ENCODE assay signal across 8 mouse cellular contexts in genomic region chr14:87451645-87452443, GRCm38 (mm10). TPM values are rescaled to one million over a fixed set of nuclear protein-coding genes. Genes with fewer than 3 reads are reported as not detected.
A peak's percentile ranks its signal among the peaks of the same experiment; 100 is the strongest.
DNase-seq lines count a peak whose midpoint lies in the region; ATAC-seq lines count a peak whose summit lies in the region.

No protein-coding gene starts in this region.

- 0 out of 2 replicates have a peak, but pooled peaks cover 2% of the 10 kb centered on the region for H3K4me1 ChIP-seq in intestine, embryonic 16.5 days (ENCODE audit: control insufficient read depth, insufficient read depth, low read length)
- peaks cover 3% of the 10 kb centered on the region; the same call in 1 of the 2 replicates for H3K4me1 ChIP-seq in midbrain, embryonic 10.5 days

- no peaks in the 10 kb centered on the region for H3K36me3 ChIP-seq in intestine, embryonic 16.5 days (ENCODE audit: control insufficient read depth, insufficient read depth, low read length)
- H3K36me3 ChIP-seq in midbrain, embryonic 10.5 days, result peaks cover 14% of the 10 kb centered on the region

- no peaks in the 10 kb centered on the region for H3K27me3 ChIP-seq in intestine, embryonic 16.5 days (replicated peaks; ENCODE audit: control insufficient read depth, insufficient read depth, low read length)
- no peaks in the 10 kb centered on the region for H3K27me3 ChIP-seq in midbrain, embryonic 10.5 days (ENCODE audit: low read depth, poor library complexity, severe bottlenecking)

- peak; percentile 10 to 34 for DNase-seq in urinary bladder, adult 18-20 months (ENCODE audit: low spot score in 2 of 2)
- DNase-seq in urinary bladder, postnatal 10 days (ENCODE audit: low spot score), result no peak
- peak; percentile 57 to 83 for DNase-seq in cerebellum, postnatal 25 days
- DNase-seq in gastrocnemius, postnatal 10 days, result peak; percentile 76
- DNase-seq in left cerebral cortex, postnatal 10 days (ENCODE audit: extremely low spot score in 1 of 2, low spot score in 2 of 2), result peak; percentile 59 to 63
- DNase-seq in midbrain, embryonic 10.5 days (ENCODE audit: low spot score), result peak; percentile 54
- peak; percentile 54 for DNase-seq in spleen, adult 12 weeks (ENCODE audit: low spot score)

- no peak overlapping the region for H3K4me3 ChIP-seq in intestine, embryonic 16.5 days (ENCODE audit: low read length)
- H3K4me3 ChIP-seq in midbrain, embryonic 10.5 days, result no peak overlapping the region

- H3K9me3 ChIP-seq in intestine, embryonic 16.5 days (ENCODE audit: control insufficient read depth, low read length), result no peaks in the 10 kb centered on the region; the same call in 1 of the 2 replicates
- peaks cover 5% of the 10 kb centered on the region for H3K9me3 ChIP-seq in midbrain, embryonic 10.5 days (replicated peaks)

- peak; percentile 26; the same call in 1 of the 2 replicates for ATAC-seq in intestine, embryonic 16.5 days

- H3K27ac ChIP-seq in intestine, embryonic 16.5 days (ENCODE audit: low read length), result no peak overlapping the region
- no peak overlapping the region for H3K27ac ChIP-seq in midbrain, embryonic 10.5 days (replicated peaks)

- intact Hi-C loops in left cerebral cortex, postnatal 10 days (cut with DNase I), result loop anchor here (10.0 kb wide), 1 partner anchor 127 kb away; no protein-coding TSS in a partner anchor

- no peak overlapping the region for H3K4me2 ChIP-seq in intestine, embryonic 16.5 days (ENCODE audit: low read depth, low read length)

- H3K9ac ChIP-seq in intestine, embryonic 16.5 days (ENCODE audit: low read depth, low read length), result no peak overlapping the region

- 8% methylated on average over 7 of the region's 7 CpGs for WGBS in intestine, embryonic 16.5 days
- 17% methylated on average over 7 of the region's 7 CpGs for WGBS in midbrain, embryonic 10.5 days

RNA-seq across cellular contexts. Expression of gene Tdrd3, which starts 35.4 kb away (rescaled TPM):
- 10 to 100 TPM; 28.1 to 29.5 TPM for total RNA-seq in gastrocnemius, postnatal 10 days (2021)
- polyA plus RNA-seq in intestine, embryonic 16.5 days (2015; fragmentation: Nextera tagmentation; extraction: Ambion mirVana), result 14.0 and 14.4 TPM in 2 replicates
- 10 to 100 TPM; 28.2 to 35.1 TPM for total RNA-seq in left cerebral cortex, postnatal 10 days (2021)
- 27.6 and 35.0 TPM in 2 replicates for polyA plus RNA-seq in midbrain, embryonic 10.5 days (2016; fragmentation: Nextera tagmentation; extraction: Ambion mirVana)
